Mouse (Mus musculus): ENCODE results near the gene Ptprg. TPM values are rescaled to one million over a fixed set of nuclear protein-coding genes. Genes with fewer than 3 reads are reported as not detected.

Gene Ptprg
- total RNA-seq, 2 experiments from 2014 or later = 1.7 TPM; not detected in 1

DNA sequence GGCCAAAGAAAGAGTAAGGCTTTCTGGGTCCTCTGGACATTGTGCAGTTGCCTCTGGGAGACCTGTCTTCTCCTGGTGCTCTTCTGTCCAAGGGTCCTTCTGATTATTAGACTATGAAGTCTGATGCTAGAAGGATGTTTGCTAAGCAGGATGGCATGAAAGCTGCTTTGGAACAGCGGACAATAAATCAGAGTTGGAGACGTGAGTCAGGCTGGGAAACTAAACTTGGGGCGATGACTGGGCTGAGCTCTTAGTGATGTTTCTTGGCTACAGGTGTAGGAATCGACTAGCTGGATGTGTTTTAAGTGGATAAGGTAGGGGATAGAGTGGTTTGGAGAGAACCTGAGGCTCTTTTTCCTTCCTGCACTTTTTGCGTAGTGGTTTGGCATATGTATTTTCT is 59.1 kb downstream of the Ptprg start:
- no peak for ATAC-seq (replicated peaks; ENCODE audit: low FRiP score, poor library complexity, severe bottlenecking)

DNA sequence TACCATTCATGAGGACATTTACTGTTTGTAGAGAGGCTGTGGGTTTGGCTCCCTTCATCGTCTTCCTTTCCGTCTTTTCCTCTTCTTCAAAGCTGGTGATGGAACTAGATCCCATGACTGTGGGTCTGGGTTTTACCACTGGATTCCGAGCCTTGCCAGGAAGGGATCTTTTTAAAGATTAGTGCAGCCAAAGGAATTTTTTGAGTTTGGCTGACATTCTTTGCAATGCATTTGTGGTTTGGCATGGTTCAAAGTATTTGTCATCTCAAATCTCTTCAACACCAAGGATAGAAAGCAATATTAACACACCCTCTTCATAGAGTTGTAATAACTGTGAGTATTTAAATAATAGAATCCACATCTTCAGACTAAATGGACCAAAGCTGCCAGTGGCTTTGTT is 59.8 kb downstream of the Ptprg start:
- ATAC-seq (replicated peaks; ENCODE audit: low FRiP score, poor library complexity, severe bottlenecking) = no peak

DNA sequence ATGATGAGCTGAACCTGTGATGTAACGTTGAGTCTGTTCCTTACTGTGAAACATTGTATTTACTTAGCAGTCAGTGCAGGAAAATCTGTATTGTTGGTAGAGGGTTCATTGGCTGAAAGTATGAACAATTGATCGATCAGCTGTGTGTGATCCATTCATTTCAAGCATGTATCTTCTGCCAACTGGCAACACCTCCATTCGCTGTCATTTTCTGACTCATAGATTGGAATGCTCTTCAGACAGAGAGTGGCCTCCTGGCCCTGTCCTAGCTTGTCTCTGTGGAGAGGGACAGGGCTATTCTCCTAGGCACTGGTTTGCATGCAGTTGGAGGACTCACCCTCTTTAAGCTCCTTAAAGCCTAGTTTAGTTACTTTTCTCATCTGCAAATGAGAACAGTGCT is 62.4 kb downstream of the Ptprg start:
- no peak for ATAC-seq (replicated peaks; ENCODE audit: low FRiP score, poor library complexity, severe bottlenecking)

DNA sequence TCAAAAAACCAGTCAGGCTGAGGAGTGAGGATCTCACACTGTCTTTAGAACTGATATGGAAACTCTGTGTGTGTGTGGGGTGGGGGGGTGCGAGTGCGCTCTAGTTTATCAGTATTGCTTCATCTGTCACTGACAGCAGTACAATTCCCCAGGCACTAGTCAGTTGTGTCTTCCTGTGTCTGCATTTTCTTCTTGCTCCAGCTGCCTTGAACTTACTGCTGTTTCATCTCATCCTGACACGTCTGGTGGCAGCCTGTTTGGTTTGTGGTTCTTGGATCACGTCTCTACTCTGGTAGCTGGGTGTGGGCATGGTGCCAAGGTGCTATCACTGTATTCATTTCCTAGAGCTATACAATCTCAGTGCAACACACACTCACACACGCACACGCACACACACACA is 64.0 kb downstream of the Ptprg start:
- ATAC-seq (replicated peaks; ENCODE audit: low FRiP score, poor library complexity, severe bottlenecking) = no peak

DNA sequence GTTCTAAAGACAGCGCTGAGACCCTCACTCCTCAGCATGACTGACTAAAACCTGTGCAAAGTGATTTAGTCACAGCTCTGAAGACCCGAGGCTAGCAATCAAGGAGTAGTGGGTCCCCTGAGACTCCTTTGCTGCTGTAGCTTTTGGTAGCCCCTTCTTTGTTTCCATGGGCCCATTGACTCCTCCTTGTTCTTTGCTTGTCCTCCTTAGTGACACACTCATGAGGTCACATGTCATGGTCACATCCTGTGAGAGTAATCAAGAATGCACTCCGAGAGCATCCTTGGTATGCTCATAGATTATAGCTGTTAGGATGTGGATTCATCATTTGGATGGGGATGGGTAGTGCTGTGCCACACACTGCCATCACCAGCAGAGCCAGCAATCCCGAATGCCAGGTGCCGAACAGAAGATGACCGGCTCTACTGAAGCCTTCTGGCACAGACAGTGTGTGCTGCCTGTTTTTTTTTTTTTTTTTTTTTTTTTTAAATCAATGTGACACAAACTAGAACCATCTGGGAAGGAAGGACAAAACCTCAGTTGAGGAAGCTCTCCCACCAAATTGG is 64.9 kb downstream of the Ptprg start:
- ATAC-seq (replicated peaks; ENCODE audit: low FRiP score, poor library complexity, severe bottlenecking) = no peak

DNA sequence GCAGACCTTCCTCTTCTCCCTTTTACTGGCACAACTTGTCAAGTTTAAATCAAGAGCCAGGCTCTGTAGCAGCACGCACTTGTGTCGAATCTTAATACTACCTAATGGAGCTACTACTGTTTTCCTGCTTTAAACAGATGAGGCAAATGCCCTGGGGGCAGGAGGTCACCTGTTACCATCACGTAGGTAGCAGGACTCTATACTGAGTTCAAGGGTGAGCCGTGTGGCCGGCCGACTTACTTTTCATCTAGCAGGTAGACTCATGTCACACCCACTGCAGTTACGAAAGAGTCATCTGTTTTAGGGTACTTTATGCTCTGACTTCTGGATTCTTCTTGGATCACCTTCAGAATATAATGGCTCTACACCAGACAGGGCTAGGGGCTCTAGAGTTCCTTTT is 66.3 kb downstream of the Ptprg start:
- ATAC-seq (replicated peaks; ENCODE audit: low FRiP score, poor library complexity, severe bottlenecking) = no peak

DNA sequence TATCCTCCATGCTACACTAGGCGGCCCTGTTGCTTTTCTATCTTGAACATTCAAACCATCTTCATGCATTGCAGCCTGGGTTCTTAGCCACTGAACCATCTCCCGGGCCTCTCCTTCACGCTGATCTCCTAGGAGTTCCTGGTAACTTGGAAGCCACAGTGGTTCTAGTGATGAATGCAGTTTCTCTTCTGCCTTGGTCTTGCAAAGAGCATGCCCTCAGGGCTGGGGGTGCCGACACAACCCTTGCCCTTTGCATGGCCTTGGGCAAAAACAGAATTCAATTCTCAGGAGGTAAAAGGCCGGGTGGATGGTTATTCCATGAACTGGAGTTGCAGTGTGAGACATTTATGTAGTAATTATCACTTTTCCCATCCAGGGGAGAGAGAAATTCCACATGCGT is 67.0 kb downstream of the Ptprg start:
- no peak for ATAC-seq (replicated peaks; ENCODE audit: low FRiP score, poor library complexity, severe bottlenecking)

DNA sequence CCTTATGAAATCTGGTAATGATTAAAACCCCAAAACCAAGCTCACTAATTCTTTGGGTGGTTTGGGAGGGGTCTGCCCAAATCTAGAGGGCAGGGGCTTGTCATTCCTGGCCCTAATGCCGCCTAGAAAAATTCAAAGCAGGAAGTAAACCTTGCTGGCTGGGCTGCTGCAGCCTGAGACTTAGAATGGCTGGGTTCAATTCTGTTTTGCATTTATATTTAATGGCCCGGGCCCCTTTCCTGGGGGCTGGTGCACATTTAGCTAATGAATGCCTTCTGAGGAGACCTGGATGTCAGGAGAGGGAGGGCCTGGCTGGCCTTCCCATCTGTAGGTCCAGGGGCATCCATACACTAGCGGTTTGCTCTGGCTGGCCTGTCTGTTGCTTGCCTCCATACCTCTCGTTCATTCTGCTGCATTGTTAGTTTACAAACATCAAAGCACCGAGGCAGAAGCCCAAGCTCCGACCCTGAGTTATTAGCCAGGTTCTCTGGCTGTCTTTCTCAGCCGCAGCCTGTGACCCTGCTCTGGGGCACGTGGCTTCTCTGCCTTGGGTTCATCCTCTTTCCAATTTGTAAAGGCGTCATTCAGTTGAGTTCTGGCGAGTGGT is 67.7 kb downstream of the Ptprg start:
- ATAC-seq (replicated peaks; ENCODE audit: low FRiP score, poor library complexity, severe bottlenecking) = no peak

DNA sequence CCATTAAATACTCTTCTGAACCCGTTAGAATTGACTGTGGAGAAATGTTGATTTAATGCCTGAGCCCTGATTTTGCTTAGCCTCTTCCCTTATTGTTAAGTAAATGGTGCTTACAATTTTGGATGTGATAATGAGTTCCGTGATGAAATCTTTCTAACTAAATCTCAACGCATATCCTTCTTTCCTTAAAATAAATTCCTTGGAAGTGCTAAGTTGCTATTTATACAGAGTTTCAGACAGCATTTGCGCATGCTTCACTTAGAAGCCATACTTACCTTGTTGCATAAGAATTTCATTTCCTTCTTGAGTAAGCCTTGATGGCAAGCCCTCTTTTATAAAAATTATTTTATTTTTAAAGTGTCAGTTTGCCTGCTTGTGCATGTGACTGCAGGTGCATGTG is 70.2 kb downstream of the Ptprg start:
- ATAC-seq (replicated peaks; ENCODE audit: low FRiP score, poor library complexity, severe bottlenecking) = no peak

DNA sequence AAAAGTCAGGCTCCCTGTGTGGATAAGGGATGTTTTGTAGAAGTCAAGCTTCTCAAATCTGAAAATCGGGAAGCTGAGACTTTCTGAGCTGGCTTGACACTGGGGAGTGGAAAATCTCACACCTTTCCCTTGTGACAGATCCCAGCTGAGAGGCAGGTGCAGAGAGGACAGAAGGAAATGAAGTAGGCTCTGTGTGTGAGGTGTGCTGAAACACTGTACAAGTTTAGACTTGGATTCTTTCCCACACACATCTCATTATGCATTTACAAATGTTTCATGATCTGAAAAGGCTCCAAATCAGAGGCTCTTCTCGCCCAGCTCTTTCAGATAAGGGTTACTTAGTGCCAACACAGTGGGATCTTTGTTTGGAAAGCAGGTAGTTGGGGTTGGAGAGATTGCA is 77.4 kb downstream of the Ptprg start:
- no peak for ATAC-seq (replicated peaks; ENCODE audit: low FRiP score, poor library complexity, severe bottlenecking)

DNA sequence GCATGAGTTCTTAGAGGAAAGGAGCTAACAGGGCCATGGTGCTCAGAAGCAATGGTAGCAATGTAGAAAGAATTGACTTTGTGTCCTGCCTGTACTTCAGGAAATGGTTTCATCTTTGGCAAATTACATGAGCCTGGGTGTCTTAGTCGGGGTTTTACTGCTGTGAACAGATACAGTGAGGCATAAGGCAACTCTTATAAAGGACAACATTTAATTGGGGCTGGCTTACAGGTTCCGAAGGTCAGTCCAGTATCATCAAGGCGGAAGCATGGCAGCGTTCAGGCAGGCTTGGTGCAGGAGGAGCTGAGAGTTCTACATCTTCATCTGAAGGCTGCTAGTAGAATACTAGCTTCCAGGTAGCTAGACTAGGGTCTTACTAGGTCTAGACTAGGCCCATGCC is 78.2 kb downstream of the Ptprg start:
- no peak for ATAC-seq (replicated peaks; ENCODE audit: low FRiP score, poor library complexity, severe bottlenecking)

DNA sequence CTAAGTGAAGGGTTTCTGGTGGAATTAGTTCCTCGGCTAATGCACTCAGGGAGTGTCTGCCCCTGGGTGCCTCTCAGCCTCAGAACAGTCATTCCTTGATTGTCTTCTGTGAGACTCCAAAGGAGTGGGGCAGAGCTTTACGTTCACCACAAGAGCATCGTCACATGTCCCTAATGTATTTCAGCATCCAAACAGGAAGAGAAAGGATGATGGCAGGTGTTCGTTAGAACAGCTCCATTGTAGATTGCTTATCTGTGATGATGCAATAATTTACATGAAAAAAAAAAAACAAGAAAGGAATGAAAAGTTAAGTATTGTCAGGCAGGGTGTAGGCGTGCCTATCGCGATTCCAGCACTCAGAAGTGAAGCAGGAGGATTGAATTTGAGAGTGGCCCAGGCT is 84.3 kb downstream of the Ptprg start:
- ATAC-seq (replicated peaks; ENCODE audit: low FRiP score, poor library complexity, severe bottlenecking) = no peak

DNA sequence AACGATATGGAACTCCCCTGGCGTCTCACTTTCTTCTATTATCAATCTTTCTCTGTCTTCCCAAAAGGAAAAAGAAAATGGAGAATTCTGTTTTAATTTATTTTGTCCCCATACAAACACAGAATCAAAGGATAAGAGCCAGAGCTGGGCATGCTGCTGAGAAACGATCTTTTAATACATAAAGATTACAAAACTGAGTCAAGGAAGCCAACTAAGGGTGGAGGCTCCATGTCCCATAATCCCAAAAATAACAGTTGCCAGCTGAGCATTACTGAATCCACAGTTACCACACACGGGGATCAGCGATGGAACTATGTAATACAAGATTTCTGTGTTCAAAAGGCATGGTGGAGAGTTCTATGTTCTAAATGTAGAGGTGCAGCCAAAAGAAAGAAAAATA is 86.0 kb downstream of the Ptprg start:
- ATAC-seq (replicated peaks; ENCODE audit: low FRiP score, poor library complexity, severe bottlenecking) = no peak

DNA sequence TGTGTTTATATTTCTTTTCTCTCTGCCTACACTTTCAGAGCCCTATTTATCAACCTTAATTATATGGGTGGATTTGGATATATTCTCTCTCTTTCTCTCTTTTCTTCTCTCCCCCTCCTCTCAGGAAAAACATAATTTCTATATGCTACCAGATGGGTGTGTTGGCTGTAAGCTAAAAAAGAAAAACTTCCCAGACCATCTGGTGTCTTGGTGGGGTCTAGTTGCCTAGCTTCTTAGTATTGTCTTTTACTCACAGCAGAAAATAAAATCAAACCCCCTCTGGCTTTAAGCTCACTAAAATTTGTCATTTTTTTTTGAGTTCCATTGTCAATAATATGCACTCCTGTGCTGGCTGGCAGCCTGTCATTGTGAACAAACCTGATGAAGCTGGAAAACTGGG is 87.0 kb downstream of the Ptprg start:
- ATAC-seq (replicated peaks; ENCODE audit: low FRiP score, poor library complexity, severe bottlenecking) = no peak

DNA sequence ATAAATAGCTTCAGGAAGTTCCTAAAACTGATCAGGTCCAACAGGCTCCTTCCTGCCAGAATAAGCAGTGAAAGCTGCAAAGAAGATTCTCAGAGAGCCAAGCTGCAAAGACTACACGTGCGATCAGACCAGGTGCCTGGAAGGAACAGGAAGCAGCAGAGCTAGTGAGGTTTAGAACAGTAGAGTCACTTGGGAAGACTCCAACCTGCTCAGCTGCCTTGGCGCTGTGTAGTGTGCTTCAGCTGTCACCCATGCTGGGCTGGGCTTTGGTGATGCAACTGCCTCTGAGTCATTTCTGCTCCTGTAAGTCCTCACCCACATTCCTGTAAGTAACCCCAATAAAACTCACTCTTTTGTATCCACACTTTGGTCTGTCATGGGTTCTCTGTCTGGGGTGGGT is 87.7 kb downstream of the Ptprg start:
- ATAC-seq (replicated peaks; ENCODE audit: low FRiP score, poor library complexity, severe bottlenecking) = no peak

DNA sequence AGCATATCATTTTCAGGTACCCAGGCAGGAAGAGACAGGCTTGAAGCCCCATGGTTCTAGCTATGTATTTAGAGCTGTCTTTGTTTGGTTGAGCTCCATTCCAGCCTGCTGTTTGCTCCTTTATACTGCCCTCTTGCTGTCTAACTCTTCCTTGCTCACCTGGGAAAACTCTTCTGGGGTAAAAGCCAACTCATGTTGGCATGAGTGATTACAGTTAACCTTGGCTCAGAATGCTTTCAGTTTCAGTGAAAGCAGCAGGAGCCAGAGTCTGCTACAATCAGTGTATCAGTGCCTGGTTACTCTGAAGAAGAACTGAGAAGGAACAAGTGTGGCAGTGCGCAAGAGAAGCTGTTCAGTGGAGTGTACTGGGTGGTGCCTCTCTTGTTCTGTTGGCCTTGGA is 89.6 kb downstream of the Ptprg start:
- ATAC-seq (replicated peaks; ENCODE audit: low FRiP score, poor library complexity, severe bottlenecking) = no peak

DNA sequence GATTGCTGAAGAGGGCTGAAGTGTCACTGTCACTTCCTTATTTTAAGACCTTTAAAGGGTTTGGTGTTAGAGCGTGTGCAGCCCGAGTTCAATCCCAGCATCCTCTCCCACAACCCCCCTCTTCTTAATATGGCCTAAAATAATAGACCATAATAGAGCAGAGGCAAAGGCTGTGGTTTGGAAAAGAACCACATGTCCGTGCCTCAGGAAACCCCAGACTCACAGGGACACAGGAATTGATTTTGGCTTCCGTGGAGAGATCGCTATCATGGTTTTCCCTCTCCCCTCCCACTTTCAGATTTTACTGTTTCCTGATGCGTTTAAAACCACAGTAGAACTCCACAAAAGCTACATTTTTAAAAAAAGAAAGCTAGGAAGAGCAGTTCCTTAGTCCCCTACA is 104.0 kb downstream of the Ptprg start:
- ATAC-seq (replicated peaks; ENCODE audit: low FRiP score, poor library complexity, severe bottlenecking) = no peak

DNA sequence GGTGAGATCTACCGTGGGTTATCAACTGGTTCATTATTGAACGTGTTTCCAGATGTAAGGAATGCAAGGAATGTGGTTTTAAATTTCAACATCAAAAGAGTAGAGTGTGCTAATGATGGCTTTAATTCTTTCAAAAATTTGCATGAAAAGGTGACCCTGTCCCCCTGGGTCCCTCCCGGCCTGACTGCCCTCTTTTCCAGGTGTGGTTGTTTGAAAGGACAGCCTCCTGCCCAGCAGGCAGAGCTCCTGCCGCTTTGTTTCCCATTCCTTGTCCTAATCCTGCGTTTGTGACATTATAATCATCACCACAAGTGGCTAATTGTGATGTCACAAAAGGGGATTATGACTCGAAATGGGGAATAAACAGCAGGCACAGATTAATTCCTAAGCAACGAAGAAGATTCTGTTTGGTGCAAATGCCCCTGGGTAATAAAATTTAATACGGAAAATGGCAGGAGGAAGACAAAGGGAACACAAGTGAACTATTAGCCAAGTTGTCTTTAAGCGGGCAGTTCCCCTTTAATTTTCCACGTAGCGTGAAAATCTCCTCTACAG is 110.4 kb downstream of the Ptprg start:
- ATAC-seq (replicated peaks; ENCODE audit: low FRiP score, poor library complexity, severe bottlenecking) = no peak

DNA sequence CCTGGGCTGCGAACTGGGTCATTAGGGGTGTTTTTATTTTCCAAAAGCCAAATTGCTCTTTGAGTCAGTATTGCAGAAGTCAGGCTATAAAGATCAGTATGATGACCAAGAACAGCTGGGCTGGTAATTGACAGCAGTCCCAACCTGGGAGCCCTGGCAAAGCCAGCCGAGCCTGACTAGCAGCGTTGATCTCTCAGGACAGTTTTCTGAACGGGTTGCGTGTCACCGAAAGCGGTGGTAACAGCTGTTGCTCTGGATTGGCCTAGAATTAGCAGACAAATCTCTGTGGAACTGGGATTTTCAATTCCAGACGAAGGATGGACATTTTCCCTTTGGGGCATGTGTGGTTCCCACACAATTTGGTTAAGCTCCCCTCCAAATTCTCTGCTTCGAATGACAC is 111.0 kb downstream of the Ptprg start:
- no peak for ATAC-seq (replicated peaks; ENCODE audit: low FRiP score, poor library complexity, severe bottlenecking)

DNA sequence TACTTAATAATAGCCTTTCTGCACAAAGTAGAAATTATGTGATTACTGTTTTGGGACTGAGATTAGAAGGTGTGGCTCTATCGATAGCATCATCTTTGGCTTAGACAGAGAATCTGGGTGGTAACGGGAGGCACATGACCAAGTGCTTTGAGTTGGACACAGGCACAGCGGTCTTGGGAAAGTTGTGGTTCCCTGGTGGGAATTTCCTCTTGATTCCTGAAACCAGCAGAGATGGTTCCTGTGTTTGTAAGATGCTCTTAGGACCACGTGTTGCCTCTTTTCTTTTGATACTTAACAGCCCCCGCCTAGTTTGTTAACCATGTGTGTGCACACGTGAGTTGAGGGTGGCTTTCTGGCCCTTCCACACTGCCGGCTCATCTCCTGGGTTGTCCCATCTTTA is 111.7 kb downstream of the Ptprg start:
- ATAC-seq (replicated peaks; ENCODE audit: low FRiP score, poor library complexity, severe bottlenecking) = no peak

DNA sequence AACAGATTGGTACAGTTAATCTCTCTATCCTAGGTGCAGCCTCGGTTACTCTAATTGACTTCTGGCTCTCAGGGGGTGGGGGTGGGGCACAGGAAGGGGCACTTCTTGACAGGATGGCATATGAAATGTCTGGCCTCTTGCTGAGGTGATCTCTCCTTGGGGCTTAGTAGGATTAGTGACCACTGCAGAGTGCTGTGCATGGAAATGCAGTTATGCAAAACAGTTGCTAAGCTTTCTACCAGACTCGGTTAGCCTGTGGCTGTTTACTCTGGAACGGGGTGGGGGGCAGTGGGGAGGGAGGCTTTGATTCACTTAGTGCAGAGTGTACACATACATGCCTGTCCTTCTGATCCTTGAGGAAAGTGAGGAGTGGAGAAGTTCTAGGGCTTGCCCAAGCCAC is 114.4 kb downstream of the Ptprg start:
- no peak for ATAC-seq (replicated peaks; ENCODE audit: low FRiP score, poor library complexity, severe bottlenecking)

DNA sequence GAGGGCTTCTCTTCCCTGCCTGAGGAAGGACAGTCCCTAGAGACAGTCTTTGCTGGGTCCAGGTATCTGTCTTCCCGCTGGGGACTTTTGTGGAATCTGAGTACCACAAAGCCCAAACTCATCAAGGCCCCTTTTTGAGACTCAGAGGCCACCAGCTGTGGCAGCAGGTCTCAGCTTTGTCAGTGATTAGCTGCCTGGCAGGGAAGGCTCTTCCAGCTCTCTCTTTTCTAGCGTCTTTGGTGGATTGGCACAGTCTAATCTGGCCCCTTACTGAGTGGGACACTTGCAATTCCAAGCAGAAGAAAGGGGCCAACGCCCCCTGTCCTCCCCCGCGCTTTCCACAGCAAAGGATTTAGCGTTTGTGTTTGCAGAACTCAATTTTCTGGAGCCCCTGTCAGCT is 117.5 kb downstream of the Ptprg start:
- ATAC-seq (replicated peaks; ENCODE audit: low FRiP score, poor library complexity, severe bottlenecking) = no peak

Measured in erythroid progenitor cell, adult 5-6 weeks (primary cell).